Mouse (Mus musculus) duodenum, adult 2 months (tissue): ENCODE data around the gene Tnp2. TPM values are rescaled to one million over a fixed set of nuclear protein-coding genes. Genes with fewer than 3 reads are reported as not detected.

Source experiments
- polyA plus RNA-seq: library from polyadenylated mRNA; depleted of rRNA; stranded (reverse); fragments of >200 nt; gene quantifications from 2 replicates; pipeline ENCODE4 v1.2.3, GENCODE M21; 2012; ENCODE audit warnings: low replicate concordance; rRNA removed

Gene Tnp2
- 0.33 TPM in 1 of 2 replicates, not detected in the other for polyA plus RNA-seq

GRCm38 (mm10) chr16:10788271-10788670, at the start of gene Tnp2:
Gene Tnp2, minus strand, starts transcription at chr16:10788660.

GRCm38 (mm10) chr16:10834911-10835587, 46.6 kb upstream of the Tnp2 start, which contains the start of gene Rmi2:
Gene Rmi2, plus strand, starts transcription at chr16:10835059.

GRCm38 (mm10) chr16:10812865-10813371, 24.5 kb upstream of the Tnp2 start, which contains the start of gene Gm11172:
Gene Gm11172, plus strand, starts transcription at chr16:10812915.

GRCm38 (mm10) chr16:10805789-10806527, 17.5 kb upstream of the Tnp2 start, which contains the start of gene Prm1:
Gene Prm1, minus strand, starts transcription at chr16:10805839.

GRCm38 (mm10) chr16:10796034-10796433, 7.6 kb upstream of the Tnp2 start, which contains the start of gene Prm2:
Gene Prm2, minus strand, starts transcription at chr16:10796134.

GRCm38 (mm10) chr16:10790702-10791101, 2.2 kb upstream of the Tnp2 start, which contains the start of gene Prm3:
Gene Prm3, minus strand, starts transcription at chr16:10790914.

GRCm38 (mm10) chr16:10785371-10786231, 2.9 kb downstream of the Tnp2 start, which contains the start of gene Socs1:
Gene Socs1, minus strand, starts transcription at chr16:10785536.

Other genes with a start within 250 kb of the Tnp2 start
- 40.6 and 63.1 TPM in 2 replicates for gene Dexi, start 245.6 kb downstream of the Tnp2 start, polyA plus RNA-seq
- 8.0 and 8.2 TPM in 2 replicates for gene Clec16a, start 243.3 kb downstream of the Tnp2 start, polyA plus RNA-seq
- gene Socs1, start 3.1 kb downstream of the Tnp2 start, polyA plus RNA-seq, result 12.8 and 35.0 TPM in 2 replicates
- gene Prm3, start 2.3 kb upstream of the Tnp2 start, polyA plus RNA-seq, result not detected in 2 replicates
- 0.20 TPM in 1 of 2 replicates, not detected in the other for gene Prm2, start 7.5 kb upstream of the Tnp2 start, polyA plus RNA-seq
- not detected in 2 replicates for gene Prm1, start 17.2 kb upstream of the Tnp2 start, polyA plus RNA-seq
- not detected in 2 replicates for gene Gm11172, start 24.3 kb upstream of the Tnp2 start, polyA plus RNA-seq
- gene Rmi2, start 46.4 kb upstream of the Tnp2 start, polyA plus RNA-seq, result 1.7 and 3.4 TPM in 2 replicates